Comparison of ENCODE assay signal across 9 mouse cellular contexts in the genomic region with DNA sequence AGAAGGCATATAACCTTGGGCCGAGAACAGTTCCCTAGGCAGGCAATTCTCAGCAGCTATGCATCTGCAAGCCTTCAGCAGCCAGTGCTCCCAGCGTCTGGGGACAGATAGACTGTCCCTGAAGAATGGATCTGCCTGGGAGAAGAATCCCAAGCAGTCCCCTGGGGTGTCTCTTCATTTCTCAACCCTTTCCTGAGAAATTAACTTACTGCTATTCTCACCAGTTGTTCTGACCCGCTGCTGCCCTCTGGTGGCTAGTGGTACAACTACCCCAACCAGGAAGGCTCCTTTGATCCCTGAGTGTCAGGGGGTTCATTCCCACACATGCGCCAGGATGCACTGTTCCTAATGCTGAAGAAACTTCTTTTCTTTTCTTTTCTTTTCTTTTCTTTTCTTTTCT.
DNase-seq lines count a peak whose midpoint lies in the region; ATAC-seq lines count a peak whose summit lies in the region.
"Had no signal": no experiment of that assay in that cellular context is flagged by ENCODE, and none has a peak within 500 bp of the region (broad histone marks: within the 10 kb centered on the region; RNA-seq: fewer than 3 reads in every experiment).

No protein-coding gene starts in this region.

- H3K4me2 ChIP-seq in kidney, embryonic 16.5 days (replicated peaks; ENCODE audit: low read depth, low read length), result no peak overlapping the region
- H3K4me2 ChIP-seq in embryonic facial prominence, embryonic 11.5 days (ENCODE audit: low read depth, low read length), result no peak overlapping the region
- H3K4me2 ChIP-seq in neural tube, embryonic 11.5 days (ENCODE audit: low read depth), result no peak overlapping the region
- H3K4me2 ChIP-seq: embryonic facial prominence, embryonic 15.5 days had no signal

- peaks cover 9% of the 10 kb centered on the region; the same call in 1 of the 2 replicates for H3K4me1 ChIP-seq in kidney, embryonic 16.5 days (ENCODE audit: insufficient read depth, low read length)
- H3K4me1 ChIP-seq in embryonic facial prominence, embryonic 11.5 days (ENCODE audit: control insufficient read depth, insufficient read depth, low read length), result no peaks in the 10 kb centered on the region
- peaks cover 9% of the 10 kb centered on the region for H3K4me1 ChIP-seq in neural tube, embryonic 11.5 days (ENCODE audit: control insufficient read depth, insufficient read depth, low read length)
- H3K4me1 ChIP-seq: embryonic facial prominence, embryonic 15.5 days had no signal

- no peak overlapping the region for H3K9ac ChIP-seq in kidney, embryonic 16.5 days (replicated peaks; ENCODE audit: low read length)
- no peak overlapping the region for H3K9ac ChIP-seq in embryonic facial prominence, embryonic 11.5 days (replicated peaks; ENCODE audit: low read length)
- no peak overlapping the region for H3K9ac ChIP-seq in neural tube, embryonic 11.5 days (ENCODE audit: low read length)
- H3K9ac ChIP-seq: embryonic facial prominence, embryonic 15.5 days had no signal

- DNase-seq in kidney, adult 11 months, result peak; percentile 50
- DNase-seq in adrenal gland, postnatal 25 days, result peak; percentile 82
- peak; percentile 74 for DNase-seq in embryonic facial prominence, embryonic 11.5 days (ENCODE audit: low spot score)
- peak; percentile 65 for DNase-seq in left cerebral cortex, postnatal 25 days (ENCODE audit: low spot score in 2 of 2)
- peak; percentile 78 for DNase-seq in neural tube, embryonic 11.5 days (ENCODE audit: low spot score)
- DNase-seq in thymus, adult 18-20 months, result peak; percentile 3 to 12

- H3K9me3 ChIP-seq in kidney, embryonic 16.5 days (ENCODE audit: low read length), result no peaks in the 10 kb centered on the region
- H3K9me3 ChIP-seq in embryonic facial prominence, embryonic 11.5 days (replicated peaks; ENCODE audit: control insufficient read depth, low read length), result no peaks in the 10 kb centered on the region
- no peaks in the 10 kb centered on the region for H3K9me3 ChIP-seq in neural tube, embryonic 11.5 days (ENCODE audit: control insufficient read depth, low read length)
- H3K9me3 ChIP-seq: embryonic facial prominence, embryonic 15.5 days had no signal

- 50% methylated on average over 4 of the region's 4 CpGs for WGBS in kidney, embryonic 16.5 days
- WGBS in embryonic facial prominence, embryonic 11.5 days, result 36% methylated on average over 4 of the region's 4 CpGs
- 44% methylated on average over 4 of the region's 4 CpGs for WGBS in neural tube, embryonic 11.5 days

- no peaks in the 10 kb centered on the region for H3K27me3 ChIP-seq in kidney, embryonic 16.5 days (ENCODE audit: insufficient read depth, low read length)
- H3K27me3 ChIP-seq in embryonic facial prominence, embryonic 11.5 days (ENCODE audit: control insufficient read depth, insufficient read depth, low read length), result no peaks in the 10 kb centered on the region
- H3K27me3 ChIP-seq in neural tube, embryonic 11.5 days (ENCODE audit: control insufficient read depth, insufficient read depth, low read length), result no peaks in the 10 kb centered on the region
- H3K27me3 ChIP-seq: embryonic facial prominence, embryonic 15.5 days had no signal

- intact Hi-C loops in left cerebral cortex, postnatal 25 days (cut with DNase I), result loop anchor here (2.0 to 5.0 kb wide), 3 partner anchors 62 to 539 kb away; no protein-coding TSS in a partner anchor

- H3K27ac ChIP-seq in kidney, embryonic 16.5 days (ENCODE audit: low read length), result no peak overlapping the region
- H3K27ac ChIP-seq in embryonic facial prominence, embryonic 11.5 days (replicated peaks; ENCODE audit: low read depth, low read length), result no peak overlapping the region
- no peak overlapping the region for H3K27ac ChIP-seq in neural tube, embryonic 11.5 days (ENCODE audit: low read depth, low read length)
- H3K27ac ChIP-seq: embryonic facial prominence, embryonic 15.5 days had no signal

- no peaks in the 10 kb centered on the region for H3K36me3 ChIP-seq in kidney, embryonic 16.5 days (ENCODE audit: insufficient read depth, low read length)
- no peaks in the 10 kb centered on the region for H3K36me3 ChIP-seq in embryonic facial prominence, embryonic 11.5 days (replicated peaks; ENCODE audit: control insufficient read depth, insufficient read depth, low read depth, low read length)
- H3K36me3 ChIP-seq in neural tube, embryonic 11.5 days (ENCODE audit: control insufficient read depth, insufficient read depth, low read length), result no peaks in the 10 kb centered on the region
- H3K36me3 ChIP-seq: embryonic facial prominence, embryonic 15.5 days had no signal

- no peak for ATAC-seq in kidney, embryonic 16.5 days (ENCODE audit: low FRiP score, low TSS enrichment)
- ATAC-seq in embryonic facial prominence, embryonic 11.5 days (replicated peaks; ENCODE audit: insufficient number of reproducible peaks, low FRiP score, low TSS enrichment, low read depth), result no peak
- ATAC-seq in hematopoietic stem cell, adult 5-6 weeks (replicated peaks in 1 of 2; ENCODE audit: insufficient read depth in 1 of 2, low FRiP score in 2 of 2, low TSS enrichment in 1 of 2, low read depth in 1 of 2, poor library complexity in 2 of 2, severe bottlenecking in 2 of 2), result peak; percentile 62 to 64; a peak in 2 of 4 replicates
- ATAC-seq in neural tube, embryonic 11.5 days (ENCODE audit: insufficient read depth, low FRiP score, low TSS enrichment), result no peak

- no peak overlapping the region for H3K4me3 ChIP-seq in kidney, embryonic 16.5 days (ENCODE audit: low read length)
- no peak overlapping the region for H3K4me3 ChIP-seq in embryonic facial prominence, embryonic 11.5 days (ENCODE audit: low read depth, low read length)
- no peak overlapping the region for H3K4me3 ChIP-seq in neural tube, embryonic 11.5 days (ENCODE audit: low read depth, low read length)
- H3K4me3 ChIP-seq: embryonic facial prominence, embryonic 15.5 days had no signal

Comparison
In these comparisons a context has a peak if more than half of its experiments do, and no peak if none do; other contexts are left out.
1. DNase-seq: peak in every context shown above with its lines; median percentile 82 in adrenal gland, postnatal 25 days; 78 in neural tube, embryonic 11.5 days; 74 in embryonic facial prominence, embryonic 11.5 days; 65 in left cerebral cortex, postnatal 25 days; 50 in kidney, adult 11 months; 8 in thymus, adult 18-20 months.
2. ATAC-seq: peak in hematopoietic stem cell, adult 5-6 weeks (2 of 2); none in kidney, embryonic 16.5 days (single experiment), embryonic facial prominence, embryonic 11.5 days (single experiment) and neural tube, embryonic 11.5 days (single experiment).